Mouse (Mus musculus): Measurements from ENCODE around the gene H2-M10.4.
A peak's percentile ranks its signal among the peaks of the same experiment; 100 is the strongest.
"Not testable (repeated sequence)": the region's sequence is repeated elsewhere in the genome, so short reads cannot be mapped to it uniquely, and the experiment has no call there.

Gene H2-M10.4

DNA sequence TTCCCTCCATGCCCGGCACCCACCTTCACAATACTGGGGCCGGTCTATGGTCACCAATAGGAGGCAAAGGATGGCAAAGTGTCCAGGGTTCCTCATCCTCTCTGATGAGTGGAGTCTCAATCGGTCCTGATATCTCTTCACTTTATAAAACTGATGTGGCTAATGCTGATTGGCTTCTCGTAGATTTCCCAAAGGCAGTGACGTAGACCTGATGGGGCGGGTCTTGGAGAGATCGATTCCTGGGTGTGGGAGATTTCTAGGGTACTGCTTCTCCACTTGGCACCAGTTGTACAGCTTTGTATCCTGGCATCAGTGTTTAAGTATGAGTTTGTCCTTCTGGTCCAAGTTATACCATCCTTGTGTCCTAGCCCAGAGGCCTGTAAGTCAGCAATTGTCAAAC is at the start of gene H2-M10.4:
Gene H2-M10.4 (minus strand): TSS at position 101 of the 400 bp plus-strand sequence.
- no peak for DNase-seq (ENCODE audit: low spot score)

- no peak for DNase-seq (ENCODE audit: low spot score)
These were observed 41.8 kb upstream of the H2-M10.4 start for GRCm38 (mm10) chr17:36503910-36504309.

DNA sequence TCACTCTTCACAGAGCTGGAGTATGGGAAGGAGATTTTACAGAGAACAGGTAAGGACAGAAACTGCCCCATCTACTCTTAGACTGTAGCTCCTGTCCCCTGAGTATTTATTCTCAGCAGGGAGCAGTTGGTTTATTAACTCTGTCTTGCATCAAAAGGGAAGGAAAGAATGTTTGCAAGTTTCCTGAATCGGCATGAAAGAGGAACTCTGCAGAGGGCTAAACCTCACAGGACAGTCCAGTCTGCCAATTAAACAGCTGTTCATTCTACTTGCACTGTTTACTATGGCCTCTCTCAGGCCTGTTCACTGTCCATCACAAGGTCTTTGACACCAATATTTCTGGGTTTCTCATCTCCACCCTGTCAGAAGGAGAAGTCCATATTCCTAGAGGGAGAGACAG is 38.3 kb upstream of the H2-M10.4 start:
- no peak for DNase-seq (ENCODE audit: low spot score)

DNA sequence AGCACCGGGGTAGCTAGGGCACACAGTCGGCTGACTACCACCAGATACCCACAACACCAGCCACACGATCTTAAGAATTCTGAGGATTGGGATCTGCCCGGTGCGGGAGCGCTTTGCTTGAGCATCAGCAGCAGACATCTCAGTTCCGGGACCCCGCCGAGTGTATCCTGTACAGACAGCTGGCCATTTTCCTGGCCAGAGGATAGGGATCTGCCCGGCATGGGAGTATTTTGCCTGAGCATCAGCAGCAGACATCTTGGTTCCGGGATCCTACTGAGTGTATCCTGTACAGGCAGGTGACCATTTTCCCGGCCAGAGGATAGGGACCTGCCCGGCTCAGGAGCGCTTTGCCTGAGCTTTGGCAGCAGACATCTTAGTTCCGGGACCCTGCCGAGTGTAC is 26.0 kb upstream of the H2-M10.4 start:
- not testable (repeated sequence) for DNase-seq (ENCODE audit: low spot score)

DNA sequence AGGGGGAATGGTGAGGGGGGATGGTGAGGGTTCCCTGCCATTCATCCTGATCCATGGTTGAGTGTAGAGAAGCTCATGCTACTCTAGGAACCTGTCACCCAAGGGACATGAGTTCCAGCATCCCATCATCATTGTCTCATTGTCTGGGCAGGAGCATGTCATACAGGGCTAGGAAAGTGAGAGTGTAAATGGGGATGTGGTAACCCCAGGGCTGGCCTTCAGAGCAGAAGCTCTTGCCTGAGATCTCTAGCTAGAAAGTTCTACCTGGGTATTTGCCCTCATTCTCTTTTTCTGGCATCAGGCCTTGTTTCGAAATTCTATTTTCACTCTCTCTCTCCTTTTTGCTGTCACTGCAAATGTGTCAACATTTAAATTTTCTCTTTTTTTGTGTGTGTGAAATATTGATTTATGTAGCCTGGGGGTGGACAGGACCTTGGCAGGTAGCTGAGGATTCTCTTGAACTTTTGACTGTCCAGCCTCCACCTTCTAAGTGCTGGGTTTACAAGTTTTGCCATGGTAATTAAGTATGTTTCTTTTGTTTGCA is 24.6 kb upstream of the H2-M10.4 start:
- no peak for DNase-seq (ENCODE audit: low spot score)

DNA sequence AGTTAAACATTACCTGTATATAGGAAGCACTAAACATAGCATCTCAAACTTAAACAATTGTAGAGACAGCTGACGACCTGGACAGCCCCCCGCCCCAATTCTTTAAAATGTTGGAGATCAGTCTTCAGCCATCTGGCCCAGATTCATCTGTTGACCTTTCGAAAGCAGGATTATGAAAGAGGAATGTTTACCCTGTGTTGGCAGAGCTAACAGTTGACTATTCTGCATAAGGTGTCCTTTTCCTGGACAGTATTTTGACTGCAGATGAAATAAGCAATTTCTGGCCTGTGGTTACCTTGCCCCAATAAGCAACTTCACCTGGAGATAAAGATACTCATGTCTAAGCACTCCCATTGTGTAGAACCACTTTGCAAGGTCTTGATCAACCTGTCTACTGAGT is 21.7 kb upstream of the H2-M10.4 start:
- no peak for DNase-seq (ENCODE audit: low spot score)

- DNase-seq (ENCODE audit: low spot score): no peak
These were observed 5.9 kb downstream of the H2-M10.4 start for GRCm38 (mm10) chr17:36456260-36456659.

- DNase-seq (ENCODE audit: low spot score): no peak
These were observed 30.7 kb downstream of the H2-M10.4 start for GRCm38 (mm10) chr17:36431411-36431810.

DNA sequence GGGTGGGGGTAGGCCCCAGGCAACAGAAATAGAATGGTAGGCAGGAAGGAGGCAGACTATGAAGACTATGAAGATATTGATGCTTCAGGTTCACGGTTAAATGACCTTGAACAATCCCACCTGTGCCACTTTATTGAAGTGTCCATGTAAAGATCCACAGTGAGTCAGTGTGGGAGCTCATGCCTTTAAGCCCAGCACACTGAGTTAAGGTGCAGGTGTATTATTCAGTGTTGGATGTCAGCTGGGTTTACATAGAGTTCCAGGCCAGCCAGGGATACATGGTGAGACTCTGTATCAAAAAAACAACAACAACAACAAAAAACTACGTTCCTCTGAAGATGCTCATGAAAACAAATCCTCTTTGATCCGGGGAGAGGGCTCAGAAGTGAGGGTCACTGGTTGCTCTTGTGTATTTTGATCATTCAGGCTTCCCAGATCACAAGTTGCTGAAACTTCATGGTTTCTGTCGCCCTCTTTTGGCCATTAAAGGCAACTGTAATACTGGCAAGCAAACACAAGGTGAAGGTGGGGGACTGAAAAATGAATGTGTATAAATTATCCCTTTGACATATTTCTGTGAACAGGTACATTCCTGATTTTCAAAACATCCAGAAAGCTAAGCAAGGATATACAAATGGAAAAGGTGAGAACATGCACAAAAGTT is 43.9 kb downstream of the H2-M10.4 start:
- DNase-seq (ENCODE audit: low spot score): peak; percentile 82

DNA sequence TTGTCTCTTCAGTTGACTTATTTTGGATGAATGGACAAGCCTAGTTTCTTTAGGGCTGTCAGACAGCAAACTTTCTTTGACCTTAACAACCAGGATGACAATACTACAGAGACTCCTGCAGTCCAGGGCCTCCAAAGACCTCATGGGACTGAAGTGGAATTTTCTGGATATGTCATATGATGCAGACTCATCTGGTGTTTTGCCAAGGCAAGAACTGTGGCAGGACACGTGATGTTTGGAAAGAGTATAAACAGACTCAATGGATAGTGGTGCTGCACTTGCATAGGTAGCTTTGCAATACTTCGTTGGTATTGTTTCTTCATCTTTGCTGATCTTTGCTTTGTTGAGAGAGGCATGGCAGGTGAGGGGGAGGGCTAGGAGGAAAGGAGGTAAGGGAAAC is 44.7 kb downstream of the H2-M10.4 start:
- no peak for DNase-seq (ENCODE audit: low spot score)

- DNase-seq (ENCODE audit: low spot score): no peak
These were observed 46.7 kb downstream of the H2-M10.4 start for GRCm38 (mm10) chr17:36415407-36415806.

DNA sequence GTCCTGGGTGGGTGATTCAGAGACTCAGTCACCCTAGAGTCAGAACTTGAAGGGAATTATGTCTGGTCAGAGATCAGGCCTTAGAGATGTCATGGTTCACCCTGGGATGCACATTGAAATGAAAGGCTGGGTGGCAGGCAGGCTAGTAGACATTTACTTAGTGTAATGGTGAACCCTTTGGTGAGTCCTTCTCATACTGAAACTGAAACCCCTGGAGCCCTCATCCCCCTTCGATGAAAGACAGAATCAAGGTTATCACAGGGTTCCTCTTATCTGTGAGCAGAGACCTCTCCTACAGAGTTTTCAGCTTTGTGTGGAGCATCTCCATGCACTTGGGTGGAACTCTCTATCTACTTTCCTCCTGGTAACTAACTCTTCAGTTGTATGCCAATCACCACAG is 47.8 kb downstream of the H2-M10.4 start:
- DNase-seq (ENCODE audit: low spot score): no peak

All from retina, embryonic 14.5 days (tissue).